Mouse (Mus musculus) ES-Bruce4 (cell line): ENCODE results near the gene Ubn1. TPM values are rescaled to one million over a fixed set of nuclear protein-coding genes. Genes with fewer than 3 reads are reported as not detected.
A peak's percentile ranks its signal among the peaks of the same experiment; 100 is the strongest.

ENCODE experiments used
- H3K27ac ChIP-seq: 2 replicates; pipeline ENCODE4 v1.5.1; 2012; ENCODE audit warnings: low read length, inconsistent platforms; ENCODE audit not compliant: insufficient read depth
- H3K27me3 ChIP-seq: 2 replicates; pipeline ENCODE4 v1.6.1; 2012; ENCODE audit warnings: mild to moderate bottlenecking, low read length, inconsistent platforms; ENCODE audit not compliant: control insufficient read depth, poor library complexity, insufficient read depth, severe bottlenecking
- H3K36me3 ChIP-seq: 2 replicates; pipeline ENCODE4 v1.6.1; 2012; ENCODE audit warnings: inconsistent platforms, mild to moderate bottlenecking, low read length, moderate library complexity; ENCODE audit not compliant: control insufficient read depth, poor library complexity, insufficient read depth, severe bottlenecking
- H3K4me1 ChIP-seq: one replicate; pipeline ENCODE4 v1.8.1; 2011; ENCODE audit warnings: low read length; ENCODE audit not compliant: control insufficient read depth, insufficient read depth
- H3K4me3 ChIP-seq: 2 replicates; pipeline ENCODE4 v1.5.1; 2011; ENCODE audit warnings: low read depth, mild to moderate bottlenecking, low read length
- H3K9ac ChIP-seq: 2 replicates; pipeline ENCODE4 v1.6.1; 2012; ENCODE audit warnings: low read depth, mild to moderate bottlenecking, inconsistent platforms; ENCODE audit not compliant: poor library complexity, severe bottlenecking
- H3K9me3 ChIP-seq: replicated peaks from 2 replicates; pipeline ENCODE4 v1.6.1; 2012; ENCODE audit warnings: mild to moderate bottlenecking, low read length, inconsistent platforms; ENCODE audit not compliant: control insufficient read depth, poor library complexity, insufficient read depth, severe bottlenecking
- CTCF ChIP-seq: IDR thresholded peaks from one replicate; pipeline ENCODE4 v1.8.1; 2011; ENCODE audit warnings: low read depth, low read length
- EP300 ChIP-seq: IDR thresholded peaks from 2 replicates; pipeline ENCODE4 v1.6.1; 2011; ENCODE audit warnings: low read depth, low read length; ENCODE audit not compliant: insufficient read depth
- POLR2A ChIP-seq: IDR thresholded peaks from one replicate; pipeline ENCODE4 v1.8.1; 2011; ENCODE audit warnings: low read length; ENCODE audit not compliant: insufficient read depth
- polyA plus RNA-seq: library from polyadenylated mRNA; stranded (reverse); fragments of >200 nt; gene quantifications from 2 replicates; pipeline ENCODE4 v1.2.4, GENCODE M21; 2011; ENCODE audit warnings: low read depth; ENCODE audit not compliant: missing spikeins, insufficient read depth, insufficient read length

The Ubn1 gene
- polyA plus RNA-seq, 1 experiment: 25.9 TPM

- no peak overlapping the region for H3K9ac ChIP-seq
- H3K27me3 ChIP-seq: no peaks in the 10 kb centered on the region
- peaks cover 2% of the 10 kb centered on the region for H3K36me3 ChIP-seq
- TF ChIP-seq CTCF: no peak
- TF ChIP-seq POLR2A: no peak
- no peak for TF ChIP-seq EP300
- peaks cover 4% of the 10 kb centered on the region for H3K4me1 ChIP-seq
- no peak overlapping the region for H3K27ac ChIP-seq
- no peak overlapping the region for H3K4me3 ChIP-seq
- no peaks in the 10 kb centered on the region for H3K9me3 ChIP-seq
These were observed 38.6 kb upstream of the Ubn1 start for GRCm38 (mm10) chr16:5011285-5011684.

- no peak overlapping the region for H3K27ac ChIP-seq
These were observed 37.5 kb upstream of the Ubn1 start for GRCm38 (mm10) chr16:5012036-5013005.

GRCm38 (mm10) chr16:5013054-5013838 lies 36.6 kb upstream of the Ubn1 start, which contains the start of gene Rogdi:
Gene Rogdi, minus strand, starts transcription at chr16:5013553.
- Histone ChIP-seq H3K4me1 (peaks cover 4% of the 10 kb centered on the region), H3K27me3 (no peaks in the 10 kb centered on the region), H3K27ac (no peak within 1 kb of the TSS), H3K36me3 (peaks cover 12% of the 10 kb centered on the region), H3K9ac (peak within 1 kb of the TSS; percentile 49), H3K4me3 (peak within 1 kb of the TSS; percentile 88), H3K9me3 (no peaks in the 10 kb centered on the region)
- no peak for TF ChIP-seq EP300
- peak; percentile 71 for TF ChIP-seq POLR2A
- no peak for TF ChIP-seq CTCF

More at GRCm38 (mm10) chr16:5012036-5013005, 37.5 kb upstream of the Ubn1 start:
- peaks cover 7% of the 10 kb centered on the region for H3K36me3 ChIP-seq
- H3K9me3 ChIP-seq: no peaks in the 10 kb centered on the region
- peak overlapping the region; percentile 49 for H3K9ac ChIP-seq
- TF ChIP-seq CTCF (no peak), EP300 (no peak), POLR2A (no peak)
- H3K4me1 ChIP-seq: peaks cover 4% of the 10 kb centered on the region
- H3K4me3 ChIP-seq: peak overlapping the region; percentile 88
- no peaks in the 10 kb centered on the region for H3K27me3 ChIP-seq

GRCm38 (mm10) chr16:5014578-5014977 lies 35.3 kb upstream of the Ubn1 start:
- H3K36me3 ChIP-seq: peaks cover 24% of the 10 kb centered on the region
- no peaks in the 10 kb centered on the region for H3K9me3 ChIP-seq
- TF ChIP-seq CTCF: no peak
- no peak for TF ChIP-seq POLR2A
- TF ChIP-seq EP300: no peak
- peaks cover 2% of the 10 kb centered on the region for H3K4me1 ChIP-seq
- H3K9ac ChIP-seq: no peak overlapping the region
- H3K4me3 ChIP-seq: no peak overlapping the region
- no peak overlapping the region; the same call in 1 of the 2 replicates for H3K27ac ChIP-seq
- H3K27me3 ChIP-seq: no peaks in the 10 kb centered on the region

- H3K36me3 ChIP-seq: peaks cover 71% of the 10 kb centered on the region
- no peaks in the 10 kb centered on the region for H3K9me3 ChIP-seq
- no peaks in the 10 kb centered on the region for H3K27me3 ChIP-seq
- H3K27ac ChIP-seq: no peak overlapping the region
- no peak for TF ChIP-seq EP300
- no peak for TF ChIP-seq CTCF
- no peak for TF ChIP-seq POLR2A
- H3K9ac ChIP-seq: no peak overlapping the region
- no peaks in the 10 kb centered on the region for H3K4me1 ChIP-seq
- H3K4me3 ChIP-seq: no peak overlapping the region
These were observed 25.8 kb upstream of the Ubn1 start for GRCm38 (mm10) chr16:5024021-5024420.
